Mouse (Mus musculus) skeletal muscle tissue, adult 2 months (tissue): ENCODE measurements around the gene Cnot8.

Experiments
- DNase-seq: peaks from one replicate; pipeline ENCODE4 v3.0.0-alpha.2; 2012; ENCODE audit warnings: low read depth, low spot score

Cnot8 gene

DNA sequence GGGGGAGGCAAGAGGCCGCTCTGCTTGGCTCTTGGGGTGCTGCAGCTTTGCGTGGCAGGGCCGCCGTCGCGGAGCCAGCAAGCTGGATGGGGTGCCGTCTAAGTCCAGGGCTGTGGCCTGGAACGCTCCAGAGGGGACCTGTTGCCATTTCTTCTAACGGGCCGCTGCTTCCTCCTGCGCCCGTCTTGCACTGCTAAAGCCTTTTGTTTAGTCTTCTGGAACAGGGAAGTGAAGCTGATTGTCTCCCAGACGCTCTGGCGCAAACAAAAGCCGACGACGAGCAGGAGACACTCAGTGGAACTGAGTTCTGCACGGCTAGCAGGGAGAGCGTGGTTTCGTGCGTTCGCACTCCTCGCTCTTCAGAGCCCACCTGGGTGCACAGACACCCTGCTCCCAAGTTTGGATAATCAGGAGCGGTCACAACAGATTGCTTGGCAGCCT lies 418 bp downstream of the Cnot8 start:
- no peak for DNase-seq

DNA sequence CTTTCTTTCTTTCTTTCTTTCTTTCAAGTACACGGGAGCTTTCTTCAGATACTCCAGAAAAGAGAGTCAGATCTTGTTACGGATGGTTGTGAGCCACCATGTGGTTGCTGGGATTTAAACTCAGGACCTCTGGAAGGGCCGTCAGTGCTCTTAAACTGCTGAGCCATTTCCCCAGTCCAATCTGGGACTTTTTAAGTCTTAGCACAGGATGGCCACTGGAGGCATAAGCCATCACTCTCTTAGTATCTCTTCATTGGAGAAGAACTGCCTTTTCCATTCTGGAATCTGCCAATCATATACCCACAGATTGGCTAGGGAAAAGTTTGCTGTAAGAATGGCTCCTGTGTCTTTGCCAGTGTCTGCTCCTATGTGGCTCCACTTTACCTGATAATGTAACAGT lies 3.1 kb downstream of the Cnot8 start:
- no peak for DNase-seq

DNA sequence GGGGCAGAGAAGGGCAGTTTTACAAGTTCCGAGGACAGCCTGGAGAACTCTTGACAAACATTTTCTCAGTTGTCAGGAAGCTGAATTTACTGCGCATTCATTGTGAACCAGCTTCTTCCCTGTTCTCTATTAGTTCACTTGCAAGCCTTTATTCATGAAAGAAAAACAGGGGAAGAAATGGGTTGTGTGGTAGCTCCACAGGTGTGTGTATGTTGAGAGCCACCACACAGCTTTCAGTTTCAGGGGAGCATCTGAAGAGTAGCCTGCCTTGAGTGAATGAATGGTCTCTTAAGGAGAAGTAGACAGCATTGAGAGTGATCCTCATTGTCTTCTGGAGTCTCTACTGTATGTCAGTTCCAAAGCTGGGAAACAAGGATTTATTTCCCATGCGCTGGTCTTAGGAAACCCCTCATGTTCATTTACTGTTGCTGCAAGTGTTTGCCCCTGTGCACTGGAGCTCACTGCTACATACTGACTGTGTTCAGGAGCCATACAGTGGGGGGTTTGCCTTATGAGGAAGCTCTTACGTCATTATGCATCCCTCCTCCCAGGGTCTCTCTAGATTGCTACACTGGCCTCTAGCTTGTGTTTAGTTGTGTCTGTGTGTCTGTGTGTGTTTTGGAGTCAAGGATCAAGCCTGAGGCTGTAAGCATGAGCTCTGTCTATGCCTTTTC lies 3.8 kb downstream of the Cnot8 start:
- DNase-seq = no peak

DNA sequence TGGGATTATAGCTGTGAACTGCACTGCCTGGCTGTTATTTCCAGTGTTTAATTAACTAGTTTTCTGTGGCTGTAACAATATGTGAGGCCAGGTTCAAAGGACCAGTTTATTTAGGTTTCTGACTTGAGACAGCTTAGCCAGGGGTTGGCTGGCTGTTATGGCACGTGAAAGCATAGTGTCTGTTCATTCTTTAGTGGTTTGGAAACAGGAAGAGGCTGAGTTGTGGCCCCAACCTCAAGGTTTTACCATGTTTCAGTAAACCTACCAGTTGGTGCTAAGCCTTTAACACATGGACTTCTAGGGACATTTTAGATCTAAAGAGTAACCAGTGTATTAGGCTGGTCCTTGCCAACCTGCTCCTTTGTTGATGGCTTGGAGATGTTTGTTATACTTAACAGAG lies 12.6 kb downstream of the Cnot8 start:
- no peak for DNase-seq

DNA sequence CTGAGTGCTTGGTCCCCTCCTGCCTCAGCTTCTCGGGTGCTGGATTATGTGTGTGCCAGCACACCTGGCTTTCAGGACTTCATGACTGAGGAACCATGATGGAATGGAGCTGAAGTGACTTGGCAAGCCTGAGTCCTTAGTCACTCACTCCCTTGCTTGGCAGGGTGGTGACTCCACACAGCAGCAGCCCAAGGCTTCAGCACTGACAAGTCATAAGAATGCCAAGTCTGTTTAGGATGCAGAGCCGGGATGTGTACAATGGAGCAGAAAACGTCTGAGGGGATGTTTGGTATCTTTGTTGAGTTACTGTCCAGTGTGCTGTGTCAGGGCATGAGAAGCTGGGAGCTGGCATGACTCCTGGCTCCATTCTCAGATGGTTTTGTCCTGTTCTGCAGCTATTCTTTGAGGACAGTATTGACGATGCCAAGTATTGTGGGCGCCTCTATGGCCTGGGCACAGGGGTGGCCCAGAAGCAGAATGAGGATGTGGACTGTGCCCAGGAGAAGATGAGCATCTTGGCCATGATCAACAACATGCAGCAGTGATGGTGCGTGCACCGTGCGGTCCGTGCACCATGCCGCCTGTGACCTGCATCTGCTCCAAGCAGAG lies 13.2 kb downstream of the Cnot8 start:
- no peak for DNase-seq

DNA sequence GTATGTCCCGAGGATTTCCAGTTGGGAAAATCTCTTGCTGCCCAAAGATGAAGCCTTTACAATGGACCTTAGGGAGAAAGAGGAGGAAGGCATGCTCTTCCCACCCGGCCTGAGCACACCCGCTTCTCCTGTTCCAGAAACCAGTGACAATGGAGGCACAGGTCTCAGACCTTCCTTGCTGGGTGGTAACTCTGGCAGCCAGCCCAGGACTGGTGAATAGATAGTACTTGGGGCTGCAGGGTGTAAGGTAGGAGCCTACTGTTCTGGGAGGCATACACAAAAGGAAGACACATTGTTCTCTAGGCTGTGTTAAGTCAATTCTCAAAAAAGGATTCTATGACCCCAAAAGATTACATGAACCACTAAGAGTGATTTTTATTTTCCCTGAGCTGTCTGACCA lies 16.7 kb downstream of the Cnot8 start:
- DNase-seq = no peak

DNA sequence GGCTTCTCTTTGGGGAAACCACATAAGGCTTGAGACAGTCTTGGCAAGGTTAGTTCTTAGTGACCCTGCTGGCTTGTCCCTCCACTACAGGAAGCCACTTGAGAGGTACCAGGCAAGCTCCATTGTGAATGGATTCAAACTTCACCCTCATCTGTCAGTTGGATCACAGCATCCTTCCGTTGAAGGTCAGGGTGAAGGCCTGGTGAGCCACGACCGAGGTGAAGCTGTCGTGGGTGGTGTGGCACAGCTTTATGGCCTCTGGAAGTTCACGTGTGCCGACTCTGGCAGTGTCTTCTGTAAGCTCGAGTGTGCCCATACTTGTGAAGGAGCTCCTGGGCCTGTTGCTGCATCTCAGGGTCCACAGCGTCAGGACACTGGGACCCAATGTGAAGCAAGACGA lies 17.4 kb downstream of the Cnot8 start:
- DNase-seq = no peak

DNA sequence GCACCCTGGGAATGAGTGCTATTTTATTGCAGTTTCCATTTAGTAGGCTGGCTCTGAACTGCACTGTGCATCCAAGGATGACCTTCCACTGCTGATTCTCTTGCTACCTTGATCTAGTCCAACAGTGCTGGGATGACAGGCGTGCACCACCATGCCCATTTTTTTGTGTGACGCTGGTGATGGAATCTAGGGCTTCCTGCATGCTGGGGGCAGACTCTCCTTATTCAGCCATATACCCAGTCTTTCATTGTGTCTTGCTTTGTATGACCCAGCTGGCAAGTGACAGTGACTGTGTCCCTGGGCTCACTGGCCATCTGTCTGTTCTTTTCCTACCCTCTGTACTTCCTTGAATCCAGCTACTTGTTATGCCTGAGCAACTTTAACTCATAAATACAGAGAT lies 19.8 kb downstream of the Cnot8 start:
- DNase-seq = no peak

DNA sequence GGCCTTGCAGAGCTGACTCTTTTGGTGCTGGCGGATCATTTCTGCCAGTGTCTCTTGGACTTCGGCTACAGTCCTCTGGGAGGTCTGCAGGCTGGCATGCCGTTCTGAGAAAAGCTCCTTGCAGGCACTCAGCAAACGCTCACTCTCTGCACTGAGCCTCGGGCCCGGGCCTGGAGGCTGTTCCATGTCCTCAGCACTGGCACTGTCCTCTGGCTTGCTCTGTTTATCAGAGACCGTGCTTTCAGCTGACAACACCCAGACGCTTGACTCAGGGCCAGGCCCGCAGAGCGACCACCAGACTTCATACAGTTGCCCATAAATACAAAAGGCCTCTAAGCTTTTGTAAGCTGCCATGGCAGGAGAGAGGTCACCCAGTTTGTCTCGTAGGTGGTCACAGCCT lies 21.1 kb downstream of the Cnot8 start:
- DNase-seq = no peak

DNA sequence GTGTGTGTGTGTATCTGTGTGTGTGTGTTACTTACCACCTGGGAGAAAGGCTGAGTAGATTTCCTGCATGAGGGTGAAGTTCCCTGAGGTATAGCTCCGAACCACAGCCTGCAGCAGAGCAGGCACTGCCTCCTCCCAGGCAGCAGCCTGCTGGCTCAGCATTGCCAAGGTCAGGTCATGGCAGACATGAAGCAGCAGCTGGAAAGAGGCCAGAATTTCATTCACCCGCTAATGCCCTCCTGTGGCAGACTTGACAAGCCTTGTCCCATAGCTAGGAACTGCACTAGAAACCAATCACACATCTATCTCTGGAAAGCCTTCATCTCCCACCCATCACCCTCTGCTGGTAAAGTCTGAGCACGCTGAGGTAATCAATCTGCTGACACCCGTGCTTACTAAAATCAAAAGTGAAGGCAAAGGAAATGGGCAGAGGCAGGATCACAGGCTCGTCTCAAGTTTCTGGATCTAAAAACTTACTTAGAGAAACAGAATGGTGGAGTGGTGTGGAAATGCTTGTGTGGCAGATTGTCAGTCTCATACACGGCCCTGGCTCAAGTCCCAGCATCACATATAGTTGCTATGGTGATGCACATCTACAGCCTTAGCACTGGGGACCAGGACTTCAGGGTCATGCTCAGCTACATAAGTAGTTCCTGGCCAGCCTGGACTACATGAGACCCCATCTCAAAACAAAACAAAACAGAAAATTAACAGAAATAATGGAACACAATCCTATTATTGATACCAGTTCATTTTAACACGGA lies 22.6 kb downstream of the Cnot8 start:
- DNase-seq = peak; percentile 93

DNA sequence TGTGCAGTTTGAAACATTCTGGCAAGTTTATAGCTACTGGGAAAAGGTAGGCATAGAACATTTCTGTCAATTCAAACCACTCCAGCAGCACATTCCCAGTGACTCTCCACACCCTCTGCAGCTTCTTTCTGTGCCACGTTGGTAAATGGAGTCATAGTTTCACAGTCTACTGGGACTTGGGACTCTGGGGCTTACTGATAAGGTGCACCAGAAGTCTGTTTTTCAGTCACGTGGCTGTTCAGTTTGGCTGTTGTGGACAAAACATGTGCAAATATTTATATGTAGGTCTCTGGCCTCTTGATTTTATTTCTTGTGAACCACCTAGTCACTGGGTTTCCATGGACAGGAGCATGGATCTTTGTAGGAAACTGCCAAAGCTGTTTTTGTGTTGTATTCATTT lies 23.6 kb downstream of the Cnot8 start:
- no peak for DNase-seq

DNA sequence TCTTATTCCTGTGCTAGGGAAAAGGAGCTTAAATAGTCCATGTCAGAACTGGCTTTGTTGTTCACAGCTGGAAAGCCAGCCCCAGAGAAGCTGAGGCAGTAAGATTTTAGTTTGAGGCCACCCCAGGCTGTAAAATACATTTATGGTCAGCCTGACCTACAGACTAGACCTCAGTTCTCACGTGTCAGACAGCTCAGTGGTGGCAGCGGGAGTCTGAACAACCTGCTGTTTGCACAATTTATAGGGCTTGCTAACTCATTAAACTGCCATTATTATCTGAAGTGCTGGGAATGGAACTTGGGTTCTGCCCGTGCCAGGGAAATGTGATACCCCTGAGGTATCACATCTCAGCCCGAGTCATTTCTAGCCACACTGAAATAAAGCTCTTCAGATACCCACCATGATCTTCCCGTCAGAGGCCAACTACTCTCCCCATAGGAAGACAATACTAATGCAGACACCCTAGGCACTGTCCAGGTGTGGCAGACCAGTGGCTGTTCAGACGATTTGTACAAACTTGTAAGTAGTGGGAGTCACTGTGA lies 25.4 kb downstream of the Cnot8 start:
- no peak for DNase-seq

DNA sequence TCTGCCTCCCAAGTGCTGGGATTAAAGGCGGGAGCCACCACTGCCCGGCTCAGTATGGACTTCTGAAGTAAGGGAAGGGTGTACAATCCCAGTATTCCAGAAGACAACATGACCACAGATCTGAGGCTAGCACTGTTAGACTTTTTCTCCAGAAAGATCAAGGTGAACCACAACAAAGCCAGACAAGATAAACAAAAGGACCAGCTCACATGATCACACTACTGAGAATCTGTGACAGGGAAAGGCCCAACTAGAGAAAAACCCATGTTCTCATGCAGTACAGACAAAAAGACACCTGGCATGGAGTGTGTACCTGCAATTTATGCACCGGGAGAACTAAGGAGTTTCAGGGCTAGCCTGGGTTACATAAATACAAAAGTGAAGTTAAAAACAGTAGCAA lies 28.1 kb downstream of the Cnot8 start:
- no peak for DNase-seq

DNA sequence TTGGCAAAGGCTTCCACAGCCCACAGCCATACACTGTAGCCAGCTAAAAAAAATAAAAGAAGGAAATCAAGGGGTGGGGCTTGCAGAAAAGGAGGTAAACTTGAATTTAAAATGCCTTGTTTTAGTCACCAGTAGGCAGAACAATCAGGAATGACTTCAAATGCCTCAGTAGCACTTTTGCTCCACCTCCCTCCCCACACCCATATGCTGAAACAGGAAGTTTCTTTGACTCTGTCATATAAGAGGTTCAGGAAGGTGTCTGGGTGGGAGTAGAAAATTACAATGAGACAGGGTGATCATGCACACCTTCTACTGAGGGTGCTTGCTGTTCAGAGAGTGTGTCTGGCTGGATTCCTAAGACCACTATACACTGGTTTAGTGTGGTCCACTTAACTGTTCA lies 30.9 kb downstream of the Cnot8 start:
- DNase-seq = no peak

DNA sequence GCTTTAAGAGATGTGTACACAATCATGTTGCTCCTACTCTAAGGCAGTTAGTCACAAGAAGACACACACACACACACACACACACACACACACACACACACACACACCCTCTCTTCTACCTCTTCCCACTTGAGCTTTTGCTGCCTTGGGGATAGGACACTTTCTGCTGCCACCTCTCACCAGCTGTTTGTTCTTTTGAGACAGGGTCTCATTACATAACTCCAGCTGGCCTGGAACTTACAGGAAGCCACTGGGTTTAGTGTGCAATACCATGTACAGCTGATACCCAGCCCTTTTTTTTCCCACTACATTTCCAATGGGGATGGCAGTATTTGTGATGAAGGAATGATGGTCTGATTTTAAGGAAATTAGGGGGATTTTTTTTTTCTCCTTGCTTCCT lies 31.3 kb downstream of the Cnot8 start:
- no peak for DNase-seq

DNA sequence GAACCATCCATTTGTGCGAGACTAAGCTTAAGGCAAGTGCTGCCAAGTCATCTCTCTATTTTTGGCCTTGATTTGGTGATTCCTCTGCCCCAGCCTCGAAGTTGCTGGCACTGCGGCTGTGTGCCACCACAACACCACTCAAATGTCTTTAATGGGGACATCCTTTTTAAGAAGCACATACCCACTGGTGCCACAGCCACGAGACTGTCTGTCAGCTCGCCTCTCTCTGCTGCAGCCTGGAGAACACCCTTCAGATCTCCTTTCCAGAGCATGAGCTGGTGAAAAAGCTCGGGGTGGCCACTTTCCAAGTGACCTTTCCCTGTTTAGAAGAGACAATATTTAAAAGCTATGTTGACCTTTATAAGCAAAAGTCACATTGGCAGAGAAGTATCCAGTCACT lies 32.7 kb downstream of the Cnot8 start:
- DNase-seq = no peak

DNA sequence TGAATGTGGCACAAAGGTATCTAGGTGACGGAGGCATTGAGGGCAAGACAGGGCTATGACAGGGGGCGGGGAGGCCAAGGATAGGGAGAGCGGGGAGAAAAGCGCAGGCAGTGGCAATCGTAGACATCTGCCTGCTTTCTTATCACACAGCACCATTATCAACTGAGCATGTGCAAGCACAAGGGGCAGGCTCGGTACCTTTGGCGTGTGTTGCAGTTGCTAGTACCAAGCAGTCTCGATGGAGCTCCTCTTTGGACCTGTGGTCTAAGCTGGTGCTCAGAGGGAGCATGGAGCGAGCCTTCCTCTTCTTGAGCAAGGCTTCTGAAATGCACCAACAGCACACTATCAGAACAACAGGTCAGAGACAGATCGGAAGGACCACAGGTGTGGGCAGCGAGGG lies 34.9 kb downstream of the Cnot8 start:
- DNase-seq = no peak

DNA sequence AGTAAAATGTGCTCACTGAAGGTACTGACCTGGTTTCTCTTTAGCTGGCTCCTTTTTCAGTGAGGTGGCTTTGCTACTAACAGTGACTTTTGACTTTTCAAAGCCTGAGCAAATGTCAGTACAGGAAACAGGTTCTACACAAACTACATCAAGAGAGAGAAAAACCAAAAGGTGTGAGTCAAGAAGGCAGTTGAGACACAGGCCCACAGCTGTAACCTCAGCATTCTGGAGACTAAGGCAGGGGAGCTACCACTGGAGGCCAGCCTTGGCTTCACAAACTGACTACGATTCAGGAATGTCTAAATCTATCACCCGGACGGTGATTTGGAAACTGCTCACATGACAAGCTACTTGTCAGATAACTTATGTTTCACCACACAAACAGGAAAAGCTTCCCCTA lies 35.5 kb downstream of the Cnot8 start:
- DNase-seq = no peak

DNA sequence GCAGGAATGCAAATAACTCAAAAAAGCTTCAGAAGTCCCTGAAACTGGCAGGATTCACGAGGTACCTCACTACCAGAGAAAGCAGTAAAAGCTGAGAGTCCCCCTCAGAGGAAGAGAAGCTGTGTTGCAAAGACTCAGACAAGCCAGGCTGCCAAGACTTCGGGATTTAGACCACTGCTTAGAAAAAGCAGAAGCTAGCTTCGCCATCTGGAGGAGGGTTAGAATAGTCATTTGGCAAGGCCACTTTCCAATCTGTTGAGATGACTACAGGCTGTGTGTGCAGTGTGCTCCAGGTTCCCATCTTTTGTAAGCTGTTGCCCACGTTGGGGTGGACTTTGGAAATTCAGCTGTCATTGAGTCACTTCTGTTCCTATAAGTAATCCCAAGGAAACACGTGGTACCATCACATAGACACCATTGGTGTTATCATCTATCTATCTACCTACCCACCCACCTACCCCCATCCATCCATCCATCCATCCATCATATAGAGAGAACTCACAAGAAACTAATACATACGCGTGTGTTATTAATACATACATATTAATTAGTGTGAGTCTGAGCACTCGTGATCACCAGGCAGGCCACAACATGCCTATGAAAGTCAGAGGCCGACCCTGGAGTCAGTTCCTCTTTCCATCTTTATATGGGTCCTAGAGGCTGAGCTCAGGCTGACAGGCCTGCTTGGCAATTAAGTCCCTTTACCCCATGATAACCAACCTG lies 39.9 kb downstream of the Cnot8 start:
- no peak for DNase-seq

DNA sequence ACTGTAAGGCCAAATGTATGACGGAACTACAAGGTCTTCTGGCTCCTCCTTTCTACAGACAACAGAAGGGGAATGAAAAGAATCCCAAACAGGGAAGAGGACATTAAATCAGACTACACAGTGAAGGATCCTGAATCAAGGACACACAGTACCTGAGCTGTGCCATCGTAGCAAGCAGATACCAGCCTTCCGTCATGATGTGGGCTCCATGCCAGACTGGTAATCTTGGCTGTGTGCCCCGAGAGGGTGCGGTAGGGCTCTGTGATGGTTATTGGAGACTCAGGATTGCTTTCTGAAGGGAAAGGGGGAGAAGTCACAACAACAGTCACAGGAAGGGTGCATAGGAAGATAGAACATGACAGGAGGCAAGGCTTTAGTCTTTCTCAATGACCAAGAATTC lies 42.3 kb downstream of the Cnot8 start:
- no peak for DNase-seq

DNA sequence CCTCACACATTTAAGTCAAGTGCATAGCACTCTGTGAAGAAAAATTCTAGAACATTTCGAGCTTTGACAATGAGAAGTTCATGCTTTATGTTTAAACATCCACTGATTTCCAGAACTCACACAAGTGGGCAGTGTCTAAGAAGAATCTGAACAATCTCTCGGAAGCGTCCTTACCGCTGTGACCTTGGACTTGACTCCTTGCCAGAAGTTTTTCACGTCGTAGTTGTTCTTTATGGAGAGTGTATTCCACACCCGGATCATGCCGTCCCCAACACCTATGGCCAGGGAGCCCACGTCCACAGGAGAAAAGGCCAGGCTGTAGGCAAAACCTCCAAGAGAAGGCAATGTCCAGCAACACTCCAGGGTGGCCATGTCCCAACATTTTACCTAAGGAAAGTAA lies 51.5 kb downstream of the Cnot8 start:
- no peak for DNase-seq

DNA sequence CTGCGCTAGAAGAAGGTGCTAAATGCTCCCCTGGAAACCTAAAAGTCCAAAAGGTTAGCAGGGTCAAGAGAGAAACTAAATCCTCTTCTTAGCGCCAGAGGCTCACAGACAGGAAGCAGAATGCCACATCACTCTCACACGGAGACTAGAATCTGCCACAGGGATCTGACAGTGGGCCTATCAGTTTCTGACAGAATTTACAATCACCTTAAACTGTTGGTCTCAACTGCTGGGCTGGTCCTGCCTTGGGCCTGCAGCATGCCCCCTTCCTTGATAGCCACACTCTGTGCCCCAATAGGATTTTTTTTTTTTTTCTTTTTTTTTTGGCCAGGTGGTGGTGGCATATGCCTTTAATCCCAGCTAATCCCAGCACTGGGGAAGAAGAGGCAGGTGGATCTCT lies 52.9 kb downstream of the Cnot8 start:
- no peak for DNase-seq
